Mouse (Mus musculus): ENCODE results near the gene Kiss1r.
A peak's percentile ranks its signal among the peaks of the same experiment; 100 is the strongest.
"Not testable (repeated sequence)": the region's sequence is repeated elsewhere in the genome, so short reads cannot be mapped to it uniquely, and the experiment has no call there.

Gene Kiss1r

DNA sequence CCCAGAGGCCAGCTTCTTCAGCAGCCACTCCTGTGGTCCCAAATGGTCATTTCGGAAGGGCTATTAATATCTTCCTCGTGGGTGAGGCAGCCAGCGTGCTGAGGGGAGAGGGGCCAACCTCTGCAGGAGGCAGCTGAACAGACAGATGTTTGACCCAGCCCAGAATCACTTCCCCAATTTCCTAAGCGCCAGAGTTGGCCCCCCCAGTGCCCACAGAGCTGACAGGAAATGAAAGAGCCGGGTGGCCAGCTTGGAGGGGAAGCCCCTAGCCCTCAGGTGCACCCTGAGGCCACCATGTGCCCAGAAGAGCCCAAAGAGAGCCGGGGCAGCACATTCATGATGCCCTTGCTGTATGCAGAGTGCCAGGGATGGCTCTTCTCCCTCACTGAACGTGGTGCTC is 24.0 kb downstream of the Kiss1r start:
- no peak for DNase-seq (ENCODE audit: low read depth)

DNA sequence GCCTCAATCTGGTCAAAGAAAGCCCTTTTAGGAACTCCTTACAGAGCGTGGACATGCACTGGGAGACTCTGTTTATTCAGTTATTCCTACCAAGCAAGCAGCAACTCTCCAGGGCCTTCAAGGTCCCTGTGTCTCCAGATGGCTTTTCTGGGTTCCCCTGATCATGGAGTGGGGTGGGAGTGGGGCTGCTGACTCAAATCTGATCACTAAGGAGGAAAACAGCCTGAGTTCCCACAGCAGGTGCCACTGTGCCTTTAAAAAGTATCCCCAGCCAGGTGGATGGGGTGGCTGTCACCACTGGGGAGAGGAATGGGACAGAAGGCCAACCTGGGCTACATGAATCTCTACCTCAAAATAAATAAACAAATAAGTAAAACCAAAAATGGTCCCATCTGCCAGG is 26.2 kb downstream of the Kiss1r start:
- no peak for DNase-seq (ENCODE audit: low read depth)

DNA sequence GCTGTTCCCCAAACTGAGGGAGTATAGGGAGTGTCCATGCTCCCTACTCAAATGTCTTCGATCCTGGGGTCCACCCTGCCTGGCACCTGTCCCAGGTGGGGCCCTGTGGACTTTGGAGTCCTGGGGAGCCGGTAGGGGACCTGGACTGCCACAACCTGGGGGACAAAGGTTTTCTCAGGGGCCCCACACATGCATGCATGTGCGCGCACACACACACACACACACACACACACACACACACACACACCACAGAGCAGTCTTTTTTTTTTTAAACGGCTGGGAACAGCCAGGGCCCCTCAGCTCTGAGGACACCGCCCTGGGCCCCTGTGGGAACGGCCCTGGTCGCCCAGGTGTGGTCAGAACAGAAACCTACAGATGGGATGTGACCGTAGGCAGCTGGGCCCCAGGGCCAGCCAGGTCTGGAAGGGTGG is 26.7 kb downstream of the Kiss1r start:
- no peak for DNase-seq (ENCODE audit: low read depth)

DNA sequence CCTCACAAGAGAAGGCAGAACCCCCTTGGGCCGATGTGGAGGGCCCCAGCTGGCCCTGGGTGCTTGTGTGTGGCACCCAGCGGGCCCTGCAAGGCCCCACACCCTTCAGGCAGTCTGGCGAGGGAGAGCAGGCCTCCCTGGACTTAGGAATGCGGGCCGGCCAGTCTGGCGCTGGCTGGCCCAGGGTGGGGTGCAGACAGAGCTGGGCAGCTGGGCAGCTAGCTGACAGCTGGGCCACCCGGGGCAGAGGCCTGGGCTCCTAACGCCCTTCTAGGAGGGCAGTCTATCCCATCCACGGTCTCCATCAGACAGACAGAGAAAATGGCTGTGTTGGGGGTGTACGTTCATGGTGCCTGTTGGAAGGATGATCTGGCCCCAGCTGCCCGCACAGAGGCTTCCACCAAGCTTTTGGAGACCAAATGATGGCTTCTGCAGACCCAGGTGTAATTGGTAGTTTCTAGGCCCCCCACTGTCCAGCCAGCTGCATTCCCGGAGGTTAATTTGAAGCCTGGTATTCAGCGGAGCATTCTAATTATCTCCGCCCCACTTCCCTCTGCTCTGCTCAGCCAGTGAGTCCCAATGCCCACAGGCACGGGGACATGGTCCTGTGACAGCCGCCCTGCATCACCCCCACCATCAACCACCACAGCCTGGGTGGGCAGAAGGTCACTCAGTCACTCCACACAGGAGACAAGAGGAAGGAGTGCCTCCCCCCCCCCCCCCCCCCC is 28.9 kb downstream of the Kiss1r start:
- DNase-seq (ENCODE audit: low read depth), result no peak

DNA sequence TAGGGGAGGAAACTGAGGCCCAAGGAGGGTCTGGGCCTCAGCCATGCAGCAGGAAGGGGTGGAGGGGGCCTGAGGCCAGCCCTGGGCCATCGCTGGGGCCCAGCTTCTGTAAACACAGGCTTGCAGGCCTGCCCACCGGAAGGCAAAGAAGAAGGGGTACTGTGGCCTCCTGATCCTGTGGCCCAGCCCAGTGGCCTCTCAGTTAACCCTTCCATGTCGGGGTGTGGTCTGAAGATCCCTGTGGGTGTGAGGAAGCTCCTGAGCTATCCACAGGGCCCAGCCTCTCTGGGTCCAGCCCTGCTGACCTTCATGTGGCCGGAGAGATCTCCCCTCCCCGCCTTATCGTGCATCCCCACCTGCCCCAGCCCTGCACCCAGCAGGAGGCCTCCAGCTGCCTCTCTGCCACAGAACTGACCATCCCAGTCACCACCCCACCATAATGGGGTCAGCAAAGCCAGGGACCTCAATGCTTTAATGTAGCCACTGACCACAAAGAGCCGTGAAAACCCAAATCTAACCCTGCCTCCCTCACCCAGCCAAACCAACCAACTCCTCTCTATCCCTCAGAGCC is 30.1 kb downstream of the Kiss1r start:
- DNase-seq (ENCODE audit: low read depth), result no peak

DNA sequence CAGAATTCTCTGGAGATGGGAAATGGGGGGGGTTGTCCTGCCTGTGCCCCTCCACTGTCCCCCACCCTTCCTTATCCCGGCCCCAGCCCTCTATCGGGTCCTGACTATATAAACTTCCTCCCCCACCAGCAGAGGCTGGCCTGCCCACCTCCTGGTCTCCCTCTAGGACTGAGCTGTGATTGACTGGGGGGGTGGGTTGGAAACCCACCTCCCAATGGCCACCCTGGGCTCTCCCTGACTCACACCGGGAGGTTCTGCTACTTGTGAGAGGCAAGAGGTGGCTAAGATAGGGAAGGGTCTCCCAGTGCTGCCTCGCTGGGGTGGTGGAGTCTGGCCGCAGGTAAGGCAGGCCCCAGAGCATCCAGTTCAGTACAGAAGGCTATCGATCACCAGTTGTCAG is 30.7 kb downstream of the Kiss1r start:
- DNase-seq (ENCODE audit: low read depth), result no peak

DNA sequence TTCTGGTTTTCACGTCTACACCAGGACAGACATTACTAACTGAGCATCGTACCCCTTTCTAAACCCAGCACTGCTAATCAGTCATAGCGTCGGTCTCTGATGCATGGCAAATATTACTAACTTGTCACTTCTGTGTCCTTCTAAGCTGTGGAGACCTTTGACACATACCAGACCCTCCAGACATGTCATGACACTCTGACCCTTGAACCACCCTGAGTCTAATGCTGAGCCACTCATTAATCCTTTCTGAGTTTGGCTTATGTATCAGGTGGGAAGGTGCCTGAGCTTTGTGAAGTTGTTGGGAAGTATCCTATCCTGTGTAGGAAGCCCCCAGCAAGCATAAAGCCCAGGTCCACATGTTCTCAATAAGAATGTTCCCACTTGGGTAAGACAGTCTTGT is 33.1 kb downstream of the Kiss1r start:
- DNase-seq (ENCODE audit: low read depth), result no peak

DNA sequence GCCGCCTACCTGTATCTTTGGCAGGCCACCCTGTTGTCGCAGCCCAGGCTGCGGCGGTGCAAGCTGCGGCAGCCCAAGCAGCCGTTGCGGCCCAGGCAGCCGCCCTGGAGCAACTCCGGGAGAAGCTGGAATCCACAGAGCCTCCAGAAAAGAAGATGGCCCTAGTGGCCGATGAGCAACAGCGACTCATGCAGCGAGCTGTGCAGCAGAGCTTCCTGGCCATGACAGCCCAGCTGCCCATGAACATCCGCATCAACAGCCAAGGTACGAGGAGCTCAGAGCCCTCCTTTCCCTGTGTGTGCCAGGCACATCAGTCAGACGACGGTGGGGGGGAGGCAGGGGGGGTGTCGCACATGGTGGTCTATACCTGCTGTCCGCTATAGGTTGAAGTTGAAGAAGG is 33.9 kb downstream of the Kiss1r start:
- DNase-seq (ENCODE audit: low read depth), result no peak

DNA sequence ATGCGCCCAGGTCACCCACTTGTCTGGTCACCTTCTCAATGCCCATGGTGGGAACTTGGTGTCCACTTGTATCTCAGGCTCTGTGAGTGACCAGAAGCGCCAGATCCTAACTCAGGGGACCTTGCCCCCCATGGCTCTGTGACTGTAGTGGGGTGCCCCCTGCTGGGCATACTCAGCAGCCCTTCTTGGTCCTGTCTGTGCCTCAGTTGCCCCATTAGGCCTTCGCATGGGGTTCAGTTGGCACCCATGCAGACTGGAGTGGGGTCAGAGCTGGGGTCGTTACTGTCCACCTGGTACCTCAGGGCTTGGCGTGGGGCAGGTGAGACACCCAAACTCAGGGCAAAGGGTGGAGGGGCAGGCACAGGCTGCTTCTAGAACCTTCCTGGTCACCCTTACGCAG is 37.2 kb downstream of the Kiss1r start:
- DNase-seq (ENCODE audit: low read depth), result no peak

DNA sequence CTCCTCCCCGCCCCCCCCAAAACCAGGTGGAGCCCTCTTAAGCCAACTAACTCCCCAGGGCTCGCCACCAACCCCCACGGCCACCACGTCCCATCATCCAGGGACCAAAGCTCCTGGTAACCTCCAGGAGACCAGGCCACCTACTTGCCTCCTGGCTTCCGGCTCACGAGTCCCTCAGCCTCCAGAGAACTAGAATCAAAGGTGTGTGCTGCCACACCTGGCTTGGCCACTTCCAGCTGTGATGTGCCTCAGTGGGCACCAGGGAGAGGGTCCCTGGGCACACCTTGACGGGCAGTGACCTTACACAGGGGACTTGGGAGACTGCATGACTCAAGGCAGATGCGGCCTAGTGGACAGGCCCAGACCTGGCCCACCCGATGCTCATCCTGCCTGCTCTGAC is 38.9 kb downstream of the Kiss1r start:
- no peak for DNase-seq (ENCODE audit: low read depth)

DNA sequence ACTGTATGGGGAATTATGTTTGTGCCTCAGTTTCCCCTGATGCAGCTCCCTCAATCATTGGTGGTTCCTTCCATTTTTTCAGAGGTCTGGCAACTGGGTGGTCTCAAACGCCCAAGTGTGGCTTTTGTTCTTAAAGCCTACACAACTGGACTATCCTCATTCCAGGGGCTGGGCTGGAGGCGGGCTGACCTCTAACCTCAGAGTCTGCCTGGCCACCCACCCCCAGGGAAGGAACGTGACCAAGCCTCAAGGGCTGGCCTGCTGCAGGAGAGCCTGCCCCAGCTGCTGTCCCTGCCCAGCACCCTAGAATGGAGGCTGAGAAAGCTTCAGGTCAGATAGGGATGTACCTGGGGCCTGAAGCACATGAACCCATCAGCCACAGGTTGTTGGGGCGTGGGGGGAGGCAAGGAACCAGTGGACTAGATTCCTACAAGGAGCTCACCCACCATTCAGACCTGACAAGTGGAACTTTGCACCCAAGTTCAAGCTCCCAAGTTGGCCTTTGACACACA is 39.9 kb downstream of the Kiss1r start:
- no peak for DNase-seq (ENCODE audit: low read depth)

DNA sequence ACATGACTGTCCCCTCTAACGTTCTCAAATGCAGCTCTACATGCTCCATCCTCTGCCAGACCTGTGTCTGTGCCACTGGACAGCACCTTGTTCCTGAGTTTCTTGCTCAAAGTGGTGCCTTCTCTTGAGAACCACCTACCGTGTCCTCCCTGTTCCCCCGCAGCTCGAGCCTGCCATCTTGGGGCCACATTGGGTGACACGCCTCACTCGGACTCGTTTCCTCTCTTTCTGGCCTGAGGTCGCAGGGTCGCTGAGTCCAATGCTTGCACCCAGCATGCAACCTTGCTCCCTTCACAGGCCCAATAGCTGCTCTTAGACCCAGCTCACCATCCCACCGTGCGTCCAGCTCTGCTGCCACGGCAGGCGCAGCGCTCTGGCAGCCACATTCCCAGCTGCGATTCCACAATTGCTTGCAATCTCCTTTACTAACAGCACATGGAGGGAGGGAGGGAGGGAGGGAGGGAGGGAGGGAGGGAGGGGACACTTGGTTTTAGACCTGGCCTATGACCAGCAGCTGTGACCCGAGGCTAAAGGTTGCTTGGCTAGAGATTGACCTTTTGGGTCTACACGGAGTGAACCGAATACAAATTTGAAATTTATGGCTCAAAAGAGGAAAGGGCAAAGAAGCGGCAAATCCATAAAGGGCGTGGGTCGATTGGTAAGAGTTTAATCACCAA is 41.5 kb downstream of the Kiss1r start:
- no peak for DNase-seq (ENCODE audit: low read depth)

DNA sequence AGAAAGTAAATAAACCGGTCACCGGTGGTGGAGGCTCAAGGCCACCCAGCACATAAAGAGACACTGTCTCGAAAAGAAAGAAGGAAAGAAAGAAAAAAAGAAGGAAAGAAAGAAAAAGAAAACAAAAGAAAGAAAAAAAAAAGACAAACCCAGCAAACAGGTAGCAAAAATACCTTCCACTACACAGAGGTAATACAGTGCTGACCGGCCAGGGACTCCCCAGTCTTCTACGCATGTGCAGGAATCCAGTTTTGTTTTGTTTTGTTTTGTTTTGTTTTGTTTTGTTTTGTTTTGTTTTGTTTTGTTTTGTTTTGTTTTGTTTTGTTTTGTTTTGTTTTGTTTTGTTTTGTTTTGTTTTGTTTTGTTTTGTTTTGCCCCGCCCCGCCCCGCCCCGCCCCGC is 42.6 kb downstream of the Kiss1r start:
- DNase-seq (ENCODE audit: low read depth), result not testable (repeated sequence)

DNA sequence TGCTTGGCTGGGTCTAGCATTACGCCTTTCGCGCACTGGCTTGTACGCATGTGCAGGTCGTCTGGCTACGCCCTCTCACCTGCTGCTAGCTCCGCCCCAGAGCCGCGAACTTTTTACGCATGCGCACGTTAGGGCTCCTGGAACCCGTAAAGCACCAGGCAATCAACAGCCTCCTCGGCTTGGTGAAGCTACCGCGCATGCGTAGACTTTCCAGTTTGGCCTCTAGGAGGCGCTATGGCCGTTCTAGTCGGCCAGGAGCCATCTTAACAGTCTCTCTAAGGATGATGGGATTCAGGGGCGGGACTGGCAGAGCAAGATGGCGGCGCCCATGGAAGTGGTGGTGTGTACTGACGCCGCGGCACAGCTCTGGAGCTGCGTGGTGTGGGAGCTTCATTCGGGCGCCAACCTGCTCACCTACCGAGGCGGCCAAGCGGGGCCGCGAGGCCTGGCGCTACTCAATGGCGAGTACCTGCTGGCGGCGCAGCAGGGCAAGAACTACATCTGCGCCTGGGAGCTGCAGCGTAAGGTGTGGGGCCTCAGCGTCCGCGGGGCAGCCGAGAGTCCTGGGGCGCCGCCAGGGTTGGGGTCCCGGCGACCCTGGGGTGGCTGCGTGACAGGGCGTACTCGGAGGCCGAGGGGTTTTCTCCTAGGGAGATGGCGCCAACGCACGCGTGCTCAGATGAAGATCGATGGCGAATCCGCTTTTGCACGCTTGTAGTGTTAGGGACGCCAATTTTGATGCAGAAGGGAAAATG is 43.3 kb downstream of the Kiss1r start, which contains the start of gene Wdr18:
Gene Wdr18 (plus strand): TSS at position 306 of the 755 bp plus-strand sequence.
- DNase-seq (ENCODE audit: low read depth), result peak; percentile 100

DNA sequence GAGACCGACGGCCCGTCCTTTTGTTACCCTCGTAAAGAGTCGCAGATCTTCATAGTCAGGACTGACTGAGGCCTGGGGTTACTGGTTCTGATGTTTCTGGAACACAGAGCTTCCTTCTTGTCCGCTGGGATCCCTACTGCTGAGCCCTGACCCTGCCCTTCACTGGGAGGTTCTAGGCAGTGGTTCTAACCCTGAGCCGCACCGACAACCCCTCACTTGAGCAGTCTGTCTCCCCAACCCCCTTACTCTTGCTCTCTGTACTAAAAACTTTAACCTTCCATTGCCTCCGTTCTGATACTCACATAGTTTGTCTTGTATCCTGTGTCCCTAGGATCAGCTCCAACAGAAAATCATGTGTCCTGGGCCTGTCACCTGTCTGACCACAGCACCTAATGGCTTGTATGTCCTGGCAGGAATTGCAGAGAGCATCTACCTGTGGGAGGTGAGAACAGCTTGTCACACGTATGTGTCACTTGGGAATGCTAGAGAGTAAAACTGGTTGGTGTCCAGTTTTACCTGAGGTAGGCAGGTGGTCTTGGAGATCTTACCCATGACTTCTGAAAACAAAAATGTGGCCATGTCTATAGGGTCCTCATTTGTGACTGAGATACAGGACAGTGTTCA is 44.0 kb downstream of the Kiss1r start:
- DNase-seq (ENCODE audit: low read depth), result no peak

DNA sequence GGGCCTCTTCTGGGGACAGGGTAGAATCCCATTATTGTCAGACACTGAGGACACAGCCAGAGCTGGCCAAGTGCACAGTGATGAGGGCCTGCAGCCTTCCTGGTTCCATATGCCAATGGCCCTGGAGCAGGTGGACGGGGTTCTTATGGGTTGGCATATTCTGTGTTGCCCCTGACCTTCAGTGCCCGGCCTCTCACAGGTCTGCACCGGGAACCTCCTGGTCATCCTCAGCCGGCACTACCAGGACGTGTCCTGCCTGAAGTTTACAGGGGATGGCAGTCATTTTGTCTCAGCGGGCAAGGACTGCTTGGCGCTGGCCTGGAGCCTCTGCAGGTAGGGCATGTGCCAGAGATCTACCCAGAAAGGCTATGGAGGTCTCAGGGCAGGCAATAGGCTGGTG is 48.0 kb downstream of the Kiss1r start:
- DNase-seq (ENCODE audit: low read depth), result no peak

DNA sequence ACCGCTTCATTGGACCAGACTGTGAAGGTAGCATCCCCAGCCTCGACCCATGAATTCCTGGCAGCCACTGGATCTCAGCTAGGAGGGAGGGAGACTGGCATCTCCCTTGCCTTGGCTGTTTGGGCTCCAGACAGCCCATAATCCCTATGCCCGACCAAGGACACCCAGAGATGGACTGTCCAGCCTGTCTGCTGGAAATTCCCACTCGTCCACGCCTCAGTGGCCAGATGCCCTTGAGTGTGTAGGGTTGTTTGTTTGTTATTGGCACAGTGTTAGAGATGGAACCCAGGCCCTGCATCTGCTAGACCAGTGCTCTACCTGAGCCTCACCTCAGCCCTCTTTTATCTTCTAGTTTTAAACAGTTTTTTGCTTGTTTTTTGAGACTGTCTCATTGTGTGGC is 48.6 kb downstream of the Kiss1r start:
- no peak for DNase-seq (ENCODE audit: low read depth)

DNA sequence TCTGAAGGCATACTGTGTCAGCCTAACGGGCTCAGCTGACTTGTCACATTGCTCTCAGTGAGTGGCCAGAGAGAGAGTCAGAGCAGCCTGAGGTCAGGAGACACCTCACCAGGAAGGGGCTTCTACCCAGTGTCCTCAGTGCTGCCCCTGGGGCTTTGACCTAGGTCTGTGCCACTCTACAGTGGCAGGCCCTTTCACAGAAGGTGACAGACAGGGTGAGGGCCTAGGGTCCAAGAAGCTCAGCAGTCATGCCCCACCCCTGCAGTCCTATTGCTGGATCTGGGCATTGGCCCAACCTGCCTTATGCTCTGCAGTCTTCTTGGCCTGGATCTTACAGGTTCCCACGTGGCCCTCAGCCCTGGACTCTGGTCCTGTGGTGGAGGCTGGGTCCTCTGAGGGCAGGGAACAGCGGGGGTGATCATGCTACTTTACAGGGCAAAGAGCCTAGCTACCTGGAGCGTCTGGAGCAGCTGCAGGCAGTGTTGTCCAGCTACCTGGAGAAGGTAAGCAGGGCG is 50.2 kb downstream of the Kiss1r start:
- DNase-seq (ENCODE audit: low read depth), result no peak

DNA sequence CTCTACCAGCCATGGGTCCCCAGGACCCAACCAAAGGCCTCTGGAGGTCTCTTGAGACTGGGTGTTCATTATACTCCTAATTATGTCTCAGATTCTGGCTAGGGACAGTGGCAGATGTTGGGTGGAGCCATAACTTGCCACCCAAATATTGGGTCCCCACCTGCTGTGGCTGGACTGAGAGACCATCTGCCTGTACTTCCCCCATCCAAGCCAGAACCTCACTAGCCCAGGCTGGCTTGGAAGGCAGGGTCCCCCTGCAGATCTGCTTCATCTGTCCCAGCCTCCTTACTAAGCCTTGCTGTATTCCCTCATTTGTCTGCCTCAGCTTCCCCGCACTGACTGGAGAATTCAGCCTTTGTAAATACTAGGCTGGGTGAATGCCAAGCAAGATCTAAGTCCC is 51.4 kb downstream of the Kiss1r start:
- no peak for DNase-seq (ENCODE audit: low read depth)

DNA sequence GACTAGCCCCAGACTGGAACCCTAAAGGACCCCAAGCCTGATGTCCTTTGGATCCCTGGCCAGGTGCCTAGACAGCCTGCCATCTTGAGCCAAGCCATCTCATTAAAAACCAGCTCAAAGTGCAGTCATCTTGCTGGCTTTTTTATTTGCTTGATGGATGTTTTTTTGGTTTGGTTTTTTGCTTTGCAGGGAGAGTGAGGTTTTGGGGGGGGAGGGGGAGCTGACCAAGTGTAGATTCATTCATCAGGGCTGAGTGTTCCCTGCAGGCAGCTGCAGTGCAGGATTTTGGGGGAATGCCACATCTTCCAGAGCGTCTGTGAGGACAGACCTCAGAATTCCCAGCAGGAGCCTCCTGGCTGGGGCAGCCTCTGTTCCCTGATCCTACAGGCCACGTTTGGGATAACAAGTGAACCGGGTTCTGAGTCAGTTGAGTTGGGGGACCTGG is 52.4 kb downstream of the Kiss1r start:
- DNase-seq (ENCODE audit: low read depth), result no peak

DNA sequence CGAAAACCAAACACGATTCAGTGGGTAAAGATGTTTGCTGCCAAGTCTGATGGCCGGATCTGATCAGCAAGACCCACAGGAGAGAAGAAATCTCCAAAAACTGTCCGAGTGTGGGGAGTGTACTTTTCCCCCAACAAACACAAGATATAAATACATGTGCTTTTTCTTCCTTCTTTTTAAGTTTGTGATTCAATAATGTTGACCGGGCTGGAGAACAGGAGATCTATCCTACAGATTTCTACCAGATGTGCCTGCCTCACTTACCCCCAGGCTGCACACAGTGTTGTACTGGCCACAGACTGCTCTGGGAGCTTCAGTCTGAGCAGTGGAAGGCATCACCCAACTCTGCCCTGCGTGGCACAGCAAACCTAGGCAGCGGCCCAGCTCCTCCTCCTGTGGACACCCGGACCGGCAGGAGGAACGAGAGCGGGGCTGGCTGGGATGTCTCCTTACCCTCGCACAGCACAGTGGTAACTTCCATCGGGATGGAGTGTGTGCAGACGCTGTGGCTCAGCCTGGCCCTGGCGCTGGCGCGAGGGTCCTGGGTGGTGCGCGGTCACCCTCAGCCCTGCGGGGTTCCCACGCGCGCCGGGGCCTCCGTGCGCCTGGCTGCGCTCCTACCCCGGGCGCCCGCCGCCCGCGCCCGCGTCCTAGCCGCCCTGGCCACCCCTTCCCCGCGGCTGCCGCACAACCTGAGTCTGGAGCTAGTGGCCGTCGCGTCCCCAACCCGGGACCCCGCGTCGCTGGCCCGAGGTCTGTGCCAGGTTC is 53.8 kb downstream of the Kiss1r start, which contains the start of gene Grin3b:
Gene Grin3b (plus strand): TSS at position 301 of the 768 bp plus-strand sequence.
- no peak for DNase-seq (ENCODE audit: low read depth)
